Mouse (Mus musculus) testis, adult 2 months (tissue): Measurements from ENCODE around the gene Tshr.

ENCODE experiments used
- CTCF ChIP-seq: fragments of 200-500 bp; IDR thresholded peaks from 2 replicates; pipeline ENCODE4 v1.5.1; 2012; ENCODE audit warnings: low read depth, mild to moderate bottlenecking, inconsistent platforms, low read length, moderate library complexity; ENCODE audit not compliant: control insufficient read depth, insufficient read depth, insufficient replicate concordance
- POLR2A ChIP-seq: fragments of 200-500 bp; IDR thresholded peaks from 2 replicates; pipeline ENCODE4 v1.6.1; 2012; ENCODE audit warnings: low read depth, mild to moderate bottlenecking, inconsistent platforms, low read length, moderate library complexity; ENCODE audit not compliant: control insufficient read depth

GRCm38 (mm10) chr12:91523626-91524025 lies 139.3 kb downstream of the Tshr start:
- TF ChIP-seq CTCF (no peak), POLR2A (no peak)
